Mouse (Mus musculus) heart, embryonic 10.5 days (tissue): ENCODE measurements around the gene Trpm3. TPM values are rescaled to one million over a fixed set of nuclear protein-coding genes. Genes with fewer than 3 reads are reported as not detected.
A peak's percentile ranks its signal among the peaks of the same experiment; 100 is the strongest.

Experiments
- DNase-seq: peaks from one replicate; pipeline ENCODE4 v3.0.0-alpha.2; 2017; ENCODE audit warnings: low spot score
- H3K27ac ChIP-seq: fragments of 300-500 bp; sonication (generic); 2 replicates; pipeline ENCODE4 v1.5.1; 2016; ENCODE audit warnings: mild to moderate bottlenecking
- H3K27me3 ChIP-seq: fragments of 300-500 bp; sonication (generic); 2 replicates; pipeline ENCODE4 v1.6.1; 2016; ENCODE audit warnings: mild to moderate bottlenecking; ENCODE audit not compliant: poor library complexity, insufficient read depth, severe bottlenecking
- H3K36me3 ChIP-seq: fragments of 300-500 bp; sonication (generic); 2 replicates; pipeline ENCODE4 v1.6.1; 2016; ENCODE audit warnings: mild to moderate bottlenecking, moderate library complexity
- H3K4me1 ChIP-seq: fragments of 300-500 bp; sonication (generic); 2 replicates; pipeline ENCODE4 v1.6.1; 2016; ENCODE audit warnings: mild to moderate bottlenecking
- H3K4me3 ChIP-seq: fragments of 300-500 bp; sonication (generic); 2 replicates; pipeline ENCODE4 v1.5.1; 2016; ENCODE audit warnings: mild to moderate bottlenecking, moderate library complexity
- H3K9me3 ChIP-seq: fragments of 300-500 bp; sonication (generic); 2 replicates; pipeline ENCODE4 v1.6.1; 2016; ENCODE audit warnings: mild to moderate bottlenecking, moderate library complexity
- WGBS: fragments of 180-500 bp; shearing (Covaris S2); methylation state at CpG from one replicate; pipeline ENCODE4 v1.1.7; 2016; 5-methylcytosine and 5-hydroxymethylcytosine counted together
- polyA plus RNA-seq: library from polyadenylated mRNA; unstranded; fragments of >200 nt; fragmentation: Nextera tagmentation; extraction: Ambion mirVana; gene quantifications from 2 replicates; pipeline ENCODE4 v1.2.1, GENCODE M21; 2016

Trpm3 gene
- polyA plus RNA-seq, 1 experiment from 2014 or later, result 1.7 TPM

DNA sequence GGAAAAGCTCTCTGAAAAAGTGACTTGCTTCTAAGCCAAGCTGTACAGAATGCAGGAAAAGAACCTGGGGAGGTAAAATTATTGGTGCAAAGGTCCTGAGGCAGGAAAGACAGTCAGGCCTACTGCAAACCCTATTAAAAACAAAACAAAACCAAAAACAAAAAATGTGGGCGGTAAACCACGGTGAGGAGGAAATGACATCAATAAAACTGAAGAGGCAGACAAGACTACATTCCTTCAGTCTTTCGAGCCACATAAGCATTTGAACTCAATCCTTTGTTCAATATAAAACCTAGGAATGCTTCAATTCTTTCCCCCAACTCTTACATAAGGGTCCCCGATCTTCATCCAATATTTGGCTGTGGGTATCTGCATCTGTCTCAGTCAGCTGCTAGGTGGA, 814.3 kb downstream of the Trpm3 start:
- DNase-seq, result peak; percentile 1
- Histone ChIP-seq H3K27ac (no peak overlapping the region), H3K4me1 (no peaks in the 10 kb centered on the region), H3K27me3 (no peaks in the 10 kb centered on the region), H3K4me3 (no peak overlapping the region), H3K36me3 (no peaks in the 10 kb centered on the region), H3K9me3 (no peaks in the 10 kb centered on the region)
- 82% methylated on average over 4 of the region's 4 CpGs for WGBS

- WGBS, result 70% methylated on average over 4 of the region's 4 CpGs
- no peak overlapping the region for H3K27ac ChIP-seq
- H3K9me3 ChIP-seq, result no peaks in the 10 kb centered on the region
- H3K27me3 ChIP-seq, result no peaks in the 10 kb centered on the region
- no peak for DNase-seq
- H3K4me1 ChIP-seq, result no peaks in the 10 kb centered on the region
- no peaks in the 10 kb centered on the region for H3K36me3 ChIP-seq
- no peak overlapping the region for H3K4me3 ChIP-seq
These were observed 819.6 kb downstream of the Trpm3 start for GRCm38 (mm10) chr19:22958414-22958813.

DNA sequence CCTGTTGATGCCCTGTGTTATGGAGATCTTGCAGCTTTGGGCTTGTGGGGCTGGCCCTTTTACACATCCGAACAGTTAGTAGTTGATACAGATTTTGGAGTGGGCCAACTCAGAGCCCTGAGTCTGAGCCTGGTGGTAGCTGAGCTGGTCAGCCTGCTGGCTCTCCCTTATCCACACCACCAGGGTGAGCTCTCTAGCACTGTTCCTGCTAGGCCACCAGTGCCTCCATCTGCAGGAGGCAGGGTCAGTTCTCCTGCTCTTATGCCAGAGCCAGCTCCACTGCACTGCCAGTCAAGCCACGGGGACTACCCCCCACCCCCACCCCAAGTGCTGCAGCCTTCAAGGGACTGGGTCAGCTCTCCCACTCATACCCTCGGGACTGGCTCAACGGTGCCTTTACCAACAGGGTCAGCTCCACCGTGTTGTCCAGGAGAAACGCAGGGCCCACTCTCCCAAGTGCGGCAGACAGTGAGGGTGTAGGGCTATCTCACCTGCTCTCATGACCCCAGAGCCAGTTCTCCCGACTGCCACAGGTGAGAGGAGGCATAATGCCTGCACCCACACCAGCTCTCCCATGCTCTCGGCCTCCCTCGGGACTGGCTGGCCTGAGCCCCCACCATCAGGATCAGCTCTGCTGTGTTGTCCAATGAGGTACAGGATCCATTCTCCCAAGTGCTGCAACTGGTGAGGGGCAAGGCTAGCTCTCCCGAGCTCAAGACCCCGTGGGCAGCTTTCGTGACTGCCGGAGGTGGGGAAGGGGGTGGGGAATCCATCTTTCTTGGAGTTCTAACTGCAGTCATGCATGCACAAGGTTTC, 821.8 kb downstream of the Trpm3 start:
- H3K9me3 ChIP-seq, result no peaks in the 10 kb centered on the region
- WGBS, result 74% methylated on average over 14 of the region's 14 CpGs
- H3K27me3 ChIP-seq, result no peaks in the 10 kb centered on the region
- H3K27ac ChIP-seq, result no peak overlapping the region
- H3K4me1 ChIP-seq, result no peaks in the 10 kb centered on the region
- DNase-seq, result peak; percentile 42
- no peak overlapping the region for H3K4me3 ChIP-seq
- H3K36me3 ChIP-seq, result no peaks in the 10 kb centered on the region

DNA sequence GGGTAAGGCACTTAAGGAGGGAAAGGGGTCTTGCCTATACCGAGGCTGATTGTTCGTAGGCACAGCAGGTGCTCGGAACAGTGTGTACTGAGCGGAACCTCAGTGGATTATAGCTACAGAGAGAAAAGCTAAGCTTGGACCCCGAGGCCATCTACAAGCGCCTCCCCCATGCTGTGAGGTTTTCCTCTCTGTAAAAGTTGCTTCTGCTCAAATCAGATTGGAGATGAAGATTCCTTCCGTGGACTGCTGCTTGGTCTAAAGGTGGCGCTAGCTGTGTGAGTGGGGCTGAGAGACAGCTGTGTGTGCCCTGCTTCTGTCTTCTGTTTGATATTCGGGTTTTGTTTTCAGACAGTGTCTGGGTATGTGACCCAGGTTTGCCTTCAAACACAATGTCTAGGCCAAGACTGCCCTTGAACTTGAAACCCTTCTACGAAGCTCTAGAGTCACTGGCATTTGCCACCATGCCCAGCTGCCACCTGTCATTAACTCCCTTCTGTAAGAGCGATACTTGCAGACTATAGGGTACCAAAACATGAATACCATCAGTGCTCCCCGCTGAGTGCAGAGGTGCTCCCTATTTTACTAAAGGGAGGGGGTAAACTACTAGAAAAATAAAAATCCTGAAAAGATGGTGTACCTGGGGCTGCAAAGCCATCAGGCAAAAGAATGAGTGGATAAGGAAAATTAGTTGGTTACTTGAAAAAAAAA, 823.3 kb downstream of the Trpm3 start:
- DNase-seq, result peak; percentile 67
- Histone ChIP-seq H3K9me3 (no peaks in the 10 kb centered on the region), H3K4me3 (no peak overlapping the region), H3K27ac (no peak overlapping the region), H3K4me1 (no peaks in the 10 kb centered on the region), H3K36me3 (no peaks in the 10 kb centered on the region), H3K27me3 (no peaks in the 10 kb centered on the region)
- WGBS, result 56% methylated on average over 12 of the region's 12 CpGs

DNA sequence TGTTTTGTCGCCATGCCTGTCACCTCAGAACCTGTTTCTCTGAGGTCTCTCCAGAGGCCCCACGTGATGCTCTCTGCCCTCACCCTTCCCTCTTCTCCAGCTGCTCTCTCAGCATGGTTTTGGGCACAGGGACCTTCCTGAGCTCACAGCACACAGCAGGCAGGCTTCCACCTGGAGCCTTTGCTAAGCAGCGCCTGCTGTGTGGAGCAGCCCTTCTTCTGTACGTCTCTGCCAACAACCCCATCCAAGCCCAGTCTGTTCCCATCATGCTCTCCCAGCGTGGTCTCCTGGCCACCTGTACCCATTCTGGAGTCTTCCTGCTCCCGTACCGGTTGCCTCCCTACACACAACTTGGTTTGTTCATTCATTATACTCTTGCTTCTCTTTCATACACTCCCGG, 823.9 kb downstream of the Trpm3 start:
- 47% methylated on average over 8 of the region's 8 CpGs for WGBS
- DNase-seq, result peak; percentile 64
- H3K4me3 ChIP-seq, result no peak overlapping the region
- H3K36me3 ChIP-seq, result no peaks in the 10 kb centered on the region
- H3K4me1 ChIP-seq, result no peaks in the 10 kb centered on the region
- H3K27me3 ChIP-seq, result no peaks in the 10 kb centered on the region
- H3K27ac ChIP-seq, result no peak overlapping the region
- no peaks in the 10 kb centered on the region for H3K9me3 ChIP-seq

DNA sequence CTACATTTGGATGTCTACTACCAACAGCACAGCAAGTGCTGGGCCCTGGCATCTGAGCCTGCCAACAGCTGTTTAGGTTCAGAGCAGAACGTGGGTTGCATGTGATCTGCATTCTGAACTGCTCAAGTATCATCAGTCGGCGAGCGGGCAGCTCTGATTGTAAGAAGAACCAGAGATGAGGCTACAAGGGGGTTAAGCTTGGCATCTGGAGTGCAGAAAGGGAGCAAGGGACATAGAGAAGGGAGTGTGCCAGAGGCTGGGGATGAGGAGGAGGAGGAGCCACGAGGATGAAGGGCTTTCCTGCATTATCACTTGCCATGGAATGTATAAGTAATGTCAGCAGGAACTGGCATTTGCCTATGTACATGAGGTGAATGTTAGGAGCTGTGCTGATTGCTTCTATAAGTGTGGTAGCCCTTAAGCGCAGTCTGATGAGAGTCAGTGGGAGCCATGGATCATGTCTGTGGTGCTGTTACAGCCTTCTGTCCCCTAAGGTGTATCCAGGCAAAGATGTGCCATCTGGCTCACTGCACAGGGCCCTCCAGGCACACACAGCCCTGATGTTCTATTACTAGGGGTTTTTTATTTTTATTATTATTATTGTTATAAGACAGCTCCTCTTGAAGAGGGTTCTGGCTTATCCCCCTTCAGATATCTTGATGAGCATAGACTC, 825.0 kb downstream of the Trpm3 start:
- no peak overlapping the region for H3K27ac ChIP-seq
- DNase-seq, result peak; percentile 28
- no peaks in the 10 kb centered on the region for H3K4me1 ChIP-seq
- no peak overlapping the region for H3K4me3 ChIP-seq
- WGBS, result 74% methylated on average over 6 of the region's 6 CpGs
- H3K9me3 ChIP-seq, result no peaks in the 10 kb centered on the region
- H3K27me3 ChIP-seq, result no peaks in the 10 kb centered on the region
- H3K36me3 ChIP-seq, result no peaks in the 10 kb centered on the region

GRCm38 (mm10) chr19:22965470-22965869, 826.6 kb downstream of the Trpm3 start:
- H3K4me3 ChIP-seq, result no peak overlapping the region
- no peaks in the 10 kb centered on the region for H3K4me1 ChIP-seq
- no peaks in the 10 kb centered on the region for H3K27me3 ChIP-seq
- no peak for DNase-seq
- H3K36me3 ChIP-seq, result no peaks in the 10 kb centered on the region
- H3K9me3 ChIP-seq, result no peaks in the 10 kb centered on the region
- WGBS, result 61% methylated on average over 6 of the region's 6 CpGs
- no peak overlapping the region for H3K27ac ChIP-seq

DNA sequence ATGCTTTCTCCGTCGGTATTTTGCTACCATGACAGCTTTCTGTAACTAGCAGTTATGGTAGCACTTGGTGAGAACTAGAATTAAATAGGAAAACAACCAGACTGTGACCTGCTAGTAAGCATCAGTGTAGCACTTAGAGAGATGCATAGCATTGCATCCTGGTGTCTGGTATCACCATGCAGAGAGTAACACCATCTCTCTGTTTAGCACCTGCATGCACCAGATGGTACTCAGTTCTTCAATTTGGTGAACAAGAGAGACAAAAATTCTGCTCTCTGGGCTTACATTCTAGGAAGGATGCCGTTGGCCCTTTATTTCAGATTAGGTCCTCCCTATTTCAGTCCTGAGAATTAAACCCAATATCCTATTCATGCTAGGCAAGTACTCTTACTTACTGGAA, 834.4 kb downstream of the Trpm3 start:
- Histone ChIP-seq H3K4me1 (no peaks in the 10 kb centered on the region), H3K27ac (no peak overlapping the region), H3K27me3 (no peaks in the 10 kb centered on the region), H3K36me3 (no peaks in the 10 kb centered on the region), H3K9me3 (no peaks in the 10 kb centered on the region), H3K4me3 (no peak overlapping the region)
- 82% methylated on average over 3 of the region's 3 CpGs for WGBS
- DNase-seq, result no peak

DNA sequence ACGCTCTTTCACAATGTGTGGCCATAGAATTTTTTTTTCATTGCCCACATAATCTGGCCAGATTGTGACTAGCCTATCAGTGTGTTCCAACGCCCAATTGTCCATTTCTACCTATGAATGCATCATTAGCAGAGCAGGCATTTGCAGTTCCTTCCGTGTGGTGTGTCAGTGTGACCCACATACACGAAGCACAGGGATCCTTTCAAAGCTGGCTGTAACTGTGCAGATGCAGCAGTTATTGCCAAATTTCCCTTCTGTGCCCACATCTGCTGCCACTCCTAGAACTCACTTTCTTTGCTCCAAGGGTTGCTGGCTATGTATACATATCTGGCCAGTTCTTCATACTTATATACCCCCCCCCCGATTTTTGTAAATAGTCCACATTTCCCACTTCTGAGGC, 834.9 kb downstream of the Trpm3 start:
- 85% methylated on average over 5 of the region's 5 CpGs for WGBS
- Histone ChIP-seq H3K4me1 (no peaks in the 10 kb centered on the region), H3K36me3 (no peaks in the 10 kb centered on the region), H3K4me3 (no peak overlapping the region), H3K27ac (no peak overlapping the region), H3K27me3 (no peaks in the 10 kb centered on the region), H3K9me3 (no peaks in the 10 kb centered on the region)
- DNase-seq, result no peak

DNA sequence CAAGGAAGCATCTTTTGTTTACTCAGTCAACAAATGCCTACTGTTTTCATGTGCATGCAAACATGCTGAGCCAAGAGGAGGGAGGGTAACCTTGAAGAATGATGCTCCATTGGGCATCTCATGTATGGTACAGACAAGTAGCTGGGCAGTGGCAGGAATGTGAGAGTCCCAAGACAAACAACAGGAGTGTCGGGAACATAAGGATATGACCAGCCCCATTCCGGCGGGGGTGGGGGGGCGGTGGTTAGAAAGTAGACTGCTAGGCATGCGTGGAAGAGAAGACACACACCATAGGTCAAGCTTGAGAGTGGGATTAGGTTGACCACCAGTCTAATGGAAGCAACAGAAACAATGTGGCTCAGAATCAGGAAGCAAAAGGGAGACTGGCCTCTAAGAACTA, 837.0 kb downstream of the Trpm3 start:
- WGBS, result 86% methylated on average over 5 of the region's 5 CpGs
- Histone ChIP-seq H3K4me1 (no peaks in the 10 kb centered on the region), H3K36me3 (no peaks in the 10 kb centered on the region)

GRCm38 (mm10) chr19:22977508-22977907, 838.7 kb downstream of the Trpm3 start:
- no peaks in the 10 kb centered on the region for H3K27me3 ChIP-seq
- H3K4me1 ChIP-seq, result no peaks in the 10 kb centered on the region
- H3K36me3 ChIP-seq, result no peaks in the 10 kb centered on the region
- H3K9me3 ChIP-seq, result no peaks in the 10 kb centered on the region
- H3K27ac ChIP-seq, result no peak overlapping the region
- no peak overlapping the region for H3K4me3 ChIP-seq
- no peak for DNase-seq
- WGBS, result 45% methylated on average over 5 of the region's 5 CpGs

More for the DNA sequence above, 837.0 kb downstream of the Trpm3 start:
- no peaks in the 10 kb centered on the region for H3K9me3 ChIP-seq
- H3K4me3 ChIP-seq, result no peak overlapping the region
- no peak overlapping the region for H3K27ac ChIP-seq
- no peaks in the 10 kb centered on the region for H3K27me3 ChIP-seq
- no peak for DNase-seq

DNA sequence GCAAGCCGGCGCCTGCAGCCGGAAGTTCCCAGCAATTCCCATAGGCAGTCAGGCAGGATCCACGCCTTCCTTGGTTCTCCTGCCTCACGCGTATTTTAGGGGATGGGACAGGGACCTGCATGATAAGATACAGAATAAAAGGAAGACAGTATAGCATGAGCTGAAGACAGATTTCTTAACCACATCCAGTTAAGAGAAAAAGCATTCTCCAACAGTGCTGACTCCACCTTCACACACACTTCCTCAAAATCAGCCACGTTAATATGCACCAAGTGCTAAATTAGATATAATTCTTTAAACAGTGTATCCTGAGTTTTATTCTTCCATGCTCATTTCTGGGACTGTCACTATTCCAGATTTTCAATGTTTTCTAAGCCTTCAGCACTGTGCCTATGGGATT, 839.9 kb downstream of the Trpm3 start:
- DNase-seq, result no peak
- H3K36me3 ChIP-seq, result no peaks in the 10 kb centered on the region
- 86% methylated on average over 7 of the region's 7 CpGs for WGBS
- H3K4me3 ChIP-seq, result no peak overlapping the region
- no peaks in the 10 kb centered on the region for H3K4me1 ChIP-seq
- H3K27ac ChIP-seq, result no peak overlapping the region
- no peaks in the 10 kb centered on the region for H3K27me3 ChIP-seq
- H3K9me3 ChIP-seq, result no peaks in the 10 kb centered on the region

DNA sequence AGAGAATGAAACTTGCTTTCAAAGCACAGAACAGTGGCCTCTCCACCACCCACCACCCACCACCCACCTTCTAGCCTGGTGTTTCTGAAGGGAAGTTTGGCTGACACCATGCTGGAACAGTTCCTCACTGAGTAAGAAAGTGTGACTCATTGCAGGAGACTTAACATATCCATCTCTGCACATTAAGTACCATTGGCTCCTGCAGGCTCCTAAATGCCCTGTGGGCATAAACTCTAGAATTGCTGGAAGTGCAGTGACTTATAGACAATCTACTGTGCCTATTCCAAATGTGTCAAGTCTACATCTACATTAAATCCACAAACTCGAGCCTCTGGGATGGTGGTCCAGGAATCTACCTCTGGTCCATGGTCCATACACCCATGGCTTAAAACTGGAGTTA, 840.3 kb downstream of the Trpm3 start:
- H3K36me3 ChIP-seq, result no peaks in the 10 kb centered on the region
- no peaks in the 10 kb centered on the region for H3K4me1 ChIP-seq
- no peak overlapping the region for H3K4me3 ChIP-seq
- no peak overlapping the region for H3K27ac ChIP-seq
- 64% methylated on average over 1 of the region's 1 CpGs for WGBS
- H3K27me3 ChIP-seq, result no peaks in the 10 kb centered on the region
- no peak for DNase-seq
- no peaks in the 10 kb centered on the region for H3K9me3 ChIP-seq
